Mouse (Mus musculus) G1E (cell line): ENCODE data around the gene Fam187b. TPM values are rescaled to one million over a fixed set of nuclear protein-coding genes. Genes with fewer than 3 reads are reported as not detected.

Experiments used
- ATAC-seq: 2 replicates; pipeline ENCODE4 v1.8.0; 2016; ENCODE audit warnings: mild to moderate bottlenecking; ENCODE audit not compliant: insufficient number of reproducible peaks, poor library complexity, low FRiP score, severe bottlenecking; ENCODE audit errors: extremely low read depth
- DNase-seq: peaks from one replicate; pipeline ENCODE4 v3.0.0; 2012; ENCODE audit warnings: low spot score
- H3K27me3 ChIP-seq: 2 replicates; pipeline ENCODE4 v1.6.1; 2012; ENCODE audit warnings: mild to moderate bottlenecking, low read length, inconsistent platforms; ENCODE audit not compliant: insufficient read depth
- H3K36me3 ChIP-seq: replicated peaks from 2 replicates; pipeline ENCODE3; 2012; ENCODE audit warnings: mild to moderate bottlenecking, inconsistent platforms
- H3K4me1 ChIP-seq: 2 replicates; pipeline ENCODE4 v1.6.1; 2012; ENCODE audit warnings: low read depth, low read length, inconsistent platforms, mixed read lengths; ENCODE audit not compliant: insufficient read depth
- H3K4me3 ChIP-seq: 2 replicates; pipeline ENCODE4 v1.5.1; 2012; ENCODE audit warnings: low read depth, mild to moderate bottlenecking, inconsistent platforms, low read length, moderate library complexity, mixed read lengths
- H3K9me3 ChIP-seq: replicated peaks from 2 replicates; pipeline ENCODE4 v1.6.1; 2012; ENCODE audit warnings: inconsistent platforms
- CTCF ChIP-seq: IDR thresholded peaks from 2 replicates; pipeline ENCODE4 v1.5.1; 2012; ENCODE audit warnings: low read depth, low read length, inconsistent platforms, mixed read lengths
- GATA1 ChIP-seq: IDR thresholded peaks from 2 replicates; pipeline ENCODE4 v1.6.1; 2012; ENCODE audit warnings: borderline replicate concordance, low read length, inconsistent platforms, mixed read lengths
- GATA2 ChIP-seq: IDR thresholded peaks from 2 replicates; pipeline ENCODE4 v1.6.1; 2012; ENCODE audit warnings: low read depth, low read length, inconsistent platforms, borderline replicate concordance
- POLR2AphosphoS5 ChIP-seq: IDR thresholded peaks from 2 replicates; pipeline ENCODE4 v1.6.1; 2012; ENCODE audit warnings: low read depth, low read length, inconsistent platforms; ENCODE audit not compliant: insufficient replicate concordance
- TAL1 ChIP-seq: conservative IDR thresholded peaks from 2 replicates; pipeline ENCODE4 v1.6.1; 2012; ENCODE audit warnings: low read depth, low read length, inconsistent platforms, mixed read lengths
- polyA plus RNA-seq: library from polyadenylated mRNA; stranded (reverse); fragments of >175 nt; gene quantifications from 2 replicates; pipeline ENCODE4 v1.2.3, GENCODE M21; 2012
- total RNA-seq, 2 experiments: library from RNA; stranded (forward) in 1 of 2; stranded (reverse) in 1 of 2; fragments of 200-1000 nt in 1 of 2; fragments of >200 nt in 1 of 2; fragmentation: Nextera tagmentation in 1 of 2; gene quantifications; 2 replicates each; pipeline ENCODE4 v1.2.3; 2014 to 2017

The Fam187b gene
- total and polyA plus RNA-seq, 3 experiments = 0.03 to 0.27 TPM; not detected in 1

DNA sequence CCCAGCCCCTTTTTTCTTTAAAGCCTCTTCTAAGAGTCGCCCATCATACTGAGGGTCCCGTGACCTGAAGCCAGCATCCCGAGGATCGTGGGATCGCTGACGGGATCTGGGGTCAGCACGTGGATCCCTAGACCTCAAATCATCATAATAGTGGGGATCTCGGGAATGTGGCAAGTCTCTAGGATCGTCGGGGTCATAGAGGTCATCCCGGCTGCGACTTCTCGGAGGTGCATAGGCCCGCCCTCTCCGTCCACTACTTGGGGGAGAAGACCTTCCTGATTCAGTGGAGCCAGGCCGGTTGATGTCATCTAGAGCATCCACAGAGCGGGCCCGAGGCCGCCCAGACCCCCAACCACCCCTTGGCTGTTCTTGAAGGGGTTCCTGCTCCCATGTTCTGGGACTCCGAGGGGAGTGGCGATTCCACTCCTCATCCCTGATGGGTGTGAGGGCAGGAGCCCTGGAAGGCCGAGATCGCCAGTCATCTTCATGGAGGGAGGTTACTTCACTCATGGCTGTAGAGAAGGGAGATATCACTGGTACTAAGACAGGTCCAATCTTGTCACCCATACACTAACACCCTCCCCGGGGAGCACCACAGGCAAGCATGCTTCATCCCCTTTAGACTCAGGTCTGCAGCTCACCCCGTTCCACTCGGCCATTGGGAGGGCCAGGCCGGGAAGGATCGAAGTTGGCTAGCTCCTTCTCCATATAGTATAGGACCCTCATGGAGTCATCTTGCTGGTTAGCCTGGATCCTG, 15.3 kb upstream of the Fam187b start:
- H3K4me1 ChIP-seq = peaks cover 44% of the 10 kb centered on the region
- peaks cover 47% of the 10 kb centered on the region for H3K36me3 ChIP-seq
- no peak for ATAC-seq
- no peaks in the 10 kb centered on the region for H3K9me3 ChIP-seq
- no peaks in the 10 kb centered on the region for H3K27me3 ChIP-seq
- H3K4me3 ChIP-seq = peak overlapping the region; percentile 92
- no peak for DNase-seq
- no peak for TF ChIP-seq CTCF
- TF ChIP-seq POLR2AphosphoS5 = no peak
- no peak for TF ChIP-seq TAL1
- TF ChIP-seq GATA1 = no peak
- no peak for TF ChIP-seq GATA2

DNA sequence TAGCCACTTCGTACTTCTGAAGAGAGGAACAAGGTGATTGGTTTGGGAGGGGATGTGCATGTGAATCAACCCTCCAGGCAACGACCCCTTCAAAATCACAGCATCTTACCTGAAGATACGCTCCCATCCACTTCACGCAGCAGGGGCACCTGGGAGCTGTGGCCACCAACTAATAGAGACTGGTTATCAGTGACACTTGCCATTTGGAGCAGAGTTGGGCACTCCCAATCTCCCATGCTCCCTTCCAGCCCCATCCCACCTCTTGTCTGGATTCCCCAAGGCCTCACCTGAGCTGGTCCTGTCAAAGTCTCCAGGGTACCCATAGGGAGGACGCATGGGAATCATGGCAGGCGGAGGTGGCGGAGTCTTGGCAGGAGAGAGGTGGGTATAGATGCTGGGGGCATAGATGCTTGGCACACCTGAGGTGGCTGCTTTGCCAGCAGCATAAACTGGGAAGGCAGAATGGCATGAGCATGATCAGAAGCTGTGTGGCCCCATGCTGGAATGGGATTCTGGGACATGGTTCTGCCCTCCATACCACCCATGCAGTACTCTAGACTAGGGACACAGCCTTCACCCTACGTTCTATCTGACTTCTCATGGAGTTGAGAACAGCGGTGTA, 14.6 kb upstream of the Fam187b start:
- peak overlapping the region; percentile 92; the same call in 1 of the 2 replicates for H3K4me3 ChIP-seq
- TF ChIP-seq GATA1 (no peak), GATA2 (no peak), TAL1 (no peak), CTCF (no peak), POLR2AphosphoS5 (no peak; the same call in 1 of the 2 replicates)
- H3K27me3 ChIP-seq = no peaks in the 10 kb centered on the region
- ATAC-seq = no peak
- H3K4me1 ChIP-seq = peaks cover 40% of the 10 kb centered on the region
- peaks cover 40% of the 10 kb centered on the region for H3K36me3 ChIP-seq
- no peaks in the 10 kb centered on the region for H3K9me3 ChIP-seq
- DNase-seq = no peak

DNA sequence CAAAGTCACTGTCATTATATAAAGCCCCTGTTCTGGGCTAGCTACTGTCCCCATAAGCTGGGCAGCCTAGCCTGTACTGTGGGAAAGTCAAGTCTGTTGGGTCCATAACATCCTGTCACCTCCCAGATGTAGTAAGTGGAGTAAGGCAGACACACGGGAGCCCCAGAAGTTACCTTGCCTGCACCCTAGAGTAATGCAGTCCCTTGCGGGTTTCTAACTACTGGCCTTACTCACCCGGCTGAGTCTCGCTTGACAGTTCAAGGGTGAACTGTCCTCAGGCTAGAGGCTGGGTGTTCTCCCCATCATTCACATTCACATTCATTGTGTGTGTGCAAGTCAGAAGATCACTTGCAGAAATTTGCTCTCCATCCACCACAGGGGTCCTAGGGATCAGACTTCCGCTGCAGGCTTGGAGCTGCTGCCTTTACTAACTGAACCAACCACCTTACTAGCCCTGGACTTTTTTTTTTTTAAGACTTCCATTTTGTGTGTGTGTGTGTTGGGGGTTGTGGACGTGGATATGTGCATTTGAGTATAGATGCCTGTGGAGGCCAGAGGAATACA, 13.7 kb upstream of the Fam187b start:
- ATAC-seq = no peak
- H3K4me1 ChIP-seq = peaks cover 31% of the 10 kb centered on the region

DNA sequence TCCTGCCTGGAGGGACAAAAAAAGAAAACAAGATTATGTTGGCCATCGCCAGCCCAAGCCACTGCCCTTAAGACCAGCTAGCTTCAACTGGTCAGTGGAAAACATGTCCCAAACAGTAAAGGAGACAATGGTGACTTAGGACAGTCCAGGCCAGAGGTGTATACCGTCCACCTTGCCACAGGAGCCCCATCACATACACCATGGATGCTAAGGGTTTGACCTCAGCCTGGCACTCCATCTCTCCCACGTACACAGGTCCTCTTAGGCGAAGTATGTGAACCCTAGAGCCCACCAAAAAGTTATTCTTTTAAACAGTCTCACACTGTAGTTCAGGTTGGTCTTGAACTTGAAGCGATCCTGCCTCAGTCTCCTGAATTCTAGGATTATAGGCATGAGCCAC, 10.7 kb upstream of the Fam187b start:
- peaks cover 33% of the 10 kb centered on the region for H3K4me1 ChIP-seq
- ATAC-seq = no peak

More for the DNA sequence above, 13.7 kb upstream of the Fam187b start:
- Histone ChIP-seq H3K9me3 (no peaks in the 10 kb centered on the region), H3K36me3 (peaks cover 31% of the 10 kb centered on the region), H3K4me3 (no peak overlapping the region), H3K27me3 (peaks cover 3% of the 10 kb centered on the region; the same call in 1 of the 2 replicates)
- TF ChIP-seq POLR2AphosphoS5 (no peak), TAL1 (no peak), CTCF (no peak), GATA1 (no peak), GATA2 (no peak)
- DNase-seq = no peak

DNA sequence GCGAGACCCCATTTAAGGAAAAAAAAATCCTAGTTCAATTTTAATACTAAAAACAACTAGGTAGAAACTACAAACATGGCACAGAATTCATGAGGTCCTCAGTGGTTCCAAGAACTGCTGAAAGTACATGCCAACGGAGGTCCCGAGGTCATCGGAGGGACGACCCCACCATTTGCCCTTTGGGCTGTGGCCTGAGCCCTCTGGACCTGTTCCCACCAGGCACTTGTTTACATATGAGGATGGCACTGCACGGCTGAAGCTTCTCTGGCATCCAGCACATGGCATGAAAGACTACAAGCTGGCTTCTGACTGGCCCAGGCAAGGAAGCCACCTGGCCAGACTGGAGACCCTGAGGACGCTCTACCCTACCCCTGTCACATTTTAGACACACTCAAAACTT, 9.2 kb upstream of the Fam187b start:
- Histone ChIP-seq H3K4me1 (peaks cover 18% of the 10 kb centered on the region), H3K9me3 (no peaks in the 10 kb centered on the region), H3K27me3 (peaks cover 16% of the 10 kb centered on the region), H3K4me3 (no peak overlapping the region), H3K36me3 (peaks cover 6% of the 10 kb centered on the region)
- ATAC-seq = no peak
- DNase-seq = no peak
- TF ChIP-seq GATA1 (no peak), GATA2 (no peak), POLR2AphosphoS5 (no peak), TAL1 (no peak), CTCF (no peak)

More for the DNA sequence above, 10.7 kb upstream of the Fam187b start:
- H3K4me3 ChIP-seq = no peak overlapping the region
- no peak for TF ChIP-seq GATA2
- TF ChIP-seq POLR2AphosphoS5 = no peak
- no peak for TF ChIP-seq GATA1
- no peak for TF ChIP-seq TAL1
- no peak for TF ChIP-seq CTCF
- DNase-seq = no peak
- peaks cover 21% of the 10 kb centered on the region for H3K36me3 ChIP-seq
- H3K9me3 ChIP-seq = no peaks in the 10 kb centered on the region
- peaks cover 12% of the 10 kb centered on the region for H3K27me3 ChIP-seq

DNA sequence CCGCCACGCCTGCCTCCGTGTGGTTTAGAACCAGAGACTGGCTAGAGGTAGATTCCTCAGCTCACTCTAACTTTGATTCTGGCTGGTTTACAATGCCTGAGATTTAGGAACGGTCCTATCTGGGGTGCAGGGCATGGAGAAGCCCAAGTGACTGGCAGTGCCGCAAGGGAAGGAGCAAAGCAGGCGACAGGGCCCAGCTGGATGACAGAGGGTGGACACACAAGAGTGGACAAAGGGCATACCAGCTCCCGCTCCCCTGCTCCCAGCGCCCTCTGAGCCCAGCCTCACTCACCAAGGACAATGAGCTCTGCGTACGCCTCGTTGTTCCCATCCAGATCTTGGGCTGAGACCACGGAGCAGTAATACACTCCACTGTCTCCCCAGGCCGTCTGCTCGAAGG, 7.9 kb upstream of the Fam187b start:
- no peak for ATAC-seq
- DNase-seq = no peak

More for the DNA sequence above, 7.9 kb upstream of the Fam187b start:
- TF ChIP-seq CTCF (no peak), POLR2AphosphoS5 (no peak), GATA2 (no peak), TAL1 (no peak), GATA1 (no peak)
- Histone ChIP-seq H3K36me3 (no peaks in the 10 kb centered on the region), H3K9me3 (no peaks in the 10 kb centered on the region), H3K4me3 (no peak overlapping the region), H3K27me3 (peaks cover 22% of the 10 kb centered on the region), H3K4me1 (peaks cover 13% of the 10 kb centered on the region; the same call in 1 of the 2 replicates)
